Mouse (Mus musculus) neural tube, embryonic 14.5 days (tissue): ENCODE results near the gene Prdm16. TPM values are rescaled to one million over a fixed set of nuclear protein-coding genes. Genes with fewer than 3 reads are reported as not detected.

Experiments
- ATAC-seq: fragments of 200-750 bp; cut with Nextera tagmentation; 2 replicates; pipeline ENCODE4 v1.8.0; 2017; ENCODE audit warnings: low read depth, mild to moderate bottlenecking, moderate TSS enrichment, moderate library complexity
- H3K27ac ChIP-seq: fragments of 300-500 bp; sonication (generic); 2 replicates; pipeline ENCODE4 v1.5.1; 2014; ENCODE audit warnings: low read depth, mild to moderate bottlenecking, control low read depth, low read length, moderate library complexity, mixed read lengths
- H3K27me3 ChIP-seq: fragments of 300-500 bp; sonication (generic); 2 replicates; pipeline ENCODE4 v1.6.1; 2014; ENCODE audit warnings: low read length; ENCODE audit not compliant: control insufficient read depth, insufficient read depth
- H3K36me3 ChIP-seq: fragments of 300-500 bp; sonication (generic); 2 replicates; pipeline ENCODE4 v1.6.1; 2014; ENCODE audit warnings: low read length, mixed read lengths; ENCODE audit not compliant: control insufficient read depth, insufficient read depth
- H3K4me1 ChIP-seq: fragments of 300-500 bp; sonication (generic); 2 replicates; pipeline ENCODE4 v1.6.1; 2014; ENCODE audit warnings: low read length; ENCODE audit not compliant: control insufficient read depth, insufficient read depth
- H3K4me2 ChIP-seq: fragments of 300-500 bp; sonication (generic); 2 replicates; pipeline ENCODE4 v1.6.1; 2014; ENCODE audit warnings: mild to moderate bottlenecking, low read depth, low read length, control low read depth
- H3K4me3 ChIP-seq: fragments of 300-500 bp; sonication (generic); 2 replicates; pipeline ENCODE4 v1.5.1; 2014; ENCODE audit warnings: low read depth, low read length, control low read depth, mixed read lengths
- H3K9ac ChIP-seq: fragments of 300-500 bp; sonication (generic); replicated peaks from 2 replicates; pipeline ENCODE4 v1.6.1; 2014; ENCODE audit warnings: low read depth, mild to moderate bottlenecking, control low read depth, low read length, mixed read lengths
- H3K9me3 ChIP-seq: fragments of 300-500 bp; sonication (generic); 2 replicates; pipeline ENCODE4 v1.6.1; 2016; ENCODE audit warnings: low read length; ENCODE audit not compliant: control insufficient read depth
- WGBS: fragments of 180-500 bp; shearing (Covaris S2); extraction: QIAGEN DNeasy Blood & Tissue Kit; methylation state at CpG from one replicate; pipeline ENCODE4 v1.1.7; 2014; 5-methylcytosine and 5-hydroxymethylcytosine counted together
- polyA plus RNA-seq: library from polyadenylated mRNA; unstranded; fragments of >200 nt; fragmentation: Nextera tagmentation; extraction: Ambion mirVana; gene quantifications from 2 replicates; pipeline ENCODE4 v1.2.1, GENCODE M21; 2014

Prdm16 gene
- polyA plus RNA-seq, 1 experiment from 2014 or later = 4.6 TPM

DNA sequence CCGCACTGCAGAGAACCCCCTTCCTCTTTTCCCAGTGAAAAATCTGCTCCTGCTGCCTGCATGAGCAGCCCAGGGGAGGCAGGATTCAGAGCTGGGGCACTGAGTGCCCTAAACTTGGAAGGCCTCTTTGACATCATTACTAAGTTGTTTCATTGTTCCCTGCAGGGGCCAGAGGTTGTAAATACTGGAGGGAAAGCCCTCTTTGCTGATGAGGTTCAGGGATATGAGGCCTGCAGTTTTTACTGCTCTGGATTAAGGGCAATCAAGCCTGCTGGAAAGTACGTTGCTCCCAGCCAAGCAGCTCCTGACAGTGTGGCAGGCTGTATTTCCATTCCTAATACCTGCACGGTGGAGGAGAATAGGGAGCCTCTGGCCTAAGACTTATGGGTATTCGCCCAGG lies 221.8 kb downstream of the Prdm16 start:
- ATAC-seq = no peak
- no peak overlapping the region for H3K9ac ChIP-seq
- no peak overlapping the region for H3K27ac ChIP-seq
- peaks cover 3% of the 10 kb centered on the region; the same call in 1 of the 2 replicates for H3K27me3 ChIP-seq
- no peaks in the 10 kb centered on the region for H3K4me1 ChIP-seq
- WGBS = 20% methylated on average over 4 of the region's 4 CpGs
- no peak overlapping the region for H3K4me3 ChIP-seq
- H3K9me3 ChIP-seq = no peaks in the 10 kb centered on the region
- no peaks in the 10 kb centered on the region for H3K36me3 ChIP-seq
- no peak overlapping the region for H3K4me2 ChIP-seq

DNA sequence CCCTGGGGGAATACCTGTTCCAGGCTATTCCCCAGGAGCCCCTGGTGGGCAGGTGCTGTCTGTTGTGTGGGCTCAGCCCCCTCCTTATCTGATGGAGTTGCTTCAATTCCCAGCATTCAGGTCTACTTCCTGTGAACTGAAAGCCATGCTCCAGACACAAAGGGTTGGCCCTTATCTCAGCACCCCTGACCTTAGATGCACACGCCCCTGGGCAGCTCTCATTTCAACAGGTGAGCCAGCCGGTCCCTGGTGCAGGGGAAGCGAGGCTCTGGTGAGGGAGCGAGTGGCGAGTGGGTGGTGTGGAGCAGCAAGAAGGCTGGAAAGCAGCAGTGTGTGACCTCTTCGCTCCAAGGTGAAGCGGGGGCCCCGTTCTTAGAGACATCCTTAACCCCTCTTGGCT lies 226.1 kb downstream of the Prdm16 start:
- Histone ChIP-seq H3K4me1 (0 out of 2 replicates have a peak, but pooled peaks cover 3% of the 10 kb centered on the region), H3K27me3 (peaks cover 3% of the 10 kb centered on the region; the same call in 1 of the 2 replicates), H3K36me3 (no peaks in the 10 kb centered on the region), H3K9ac (no peak overlapping the region), H3K4me2 (no peak overlapping the region), H3K4me3 (no peak overlapping the region), H3K27ac (no peak overlapping the region), H3K9me3 (no peaks in the 10 kb centered on the region)
- no peak for ATAC-seq
- WGBS = 77% methylated on average over 8 of the region's 8 CpGs

DNA sequence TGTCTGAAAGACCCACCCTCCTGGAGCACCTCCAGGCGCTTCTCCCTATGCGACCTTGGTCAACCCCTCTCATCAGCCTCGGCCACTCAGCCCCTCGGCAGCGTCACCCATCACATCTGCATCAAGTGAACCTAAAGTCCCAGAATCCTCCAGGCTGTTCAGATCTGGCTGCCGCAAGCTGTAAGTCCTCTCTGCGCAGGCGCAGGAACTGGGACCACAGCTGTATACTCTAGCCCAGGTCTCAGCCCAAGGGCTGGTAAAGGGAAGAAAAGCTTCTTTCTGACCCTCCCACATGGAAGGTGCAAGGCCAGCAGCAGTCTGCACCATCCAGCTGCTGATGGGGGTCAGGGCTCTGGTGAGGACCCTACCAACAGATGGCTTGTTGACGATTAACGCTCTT lies 226.8 kb downstream of the Prdm16 start:
- peaks cover 3% of the 10 kb centered on the region; the same call in 1 of the 2 replicates for H3K27me3 ChIP-seq
- no peak overlapping the region for H3K4me2 ChIP-seq
- H3K9me3 ChIP-seq = no peaks in the 10 kb centered on the region
- H3K4me3 ChIP-seq = no peak overlapping the region
- 66% methylated on average over 10 of the region's 10 CpGs for WGBS
- ATAC-seq = no peak
- no peaks in the 10 kb centered on the region for H3K36me3 ChIP-seq
- H3K4me1 ChIP-seq = 0 out of 2 replicates have a peak, but pooled peaks cover 3% of the 10 kb centered on the region
- no peak overlapping the region for H3K9ac ChIP-seq
- no peak overlapping the region for H3K27ac ChIP-seq

DNA sequence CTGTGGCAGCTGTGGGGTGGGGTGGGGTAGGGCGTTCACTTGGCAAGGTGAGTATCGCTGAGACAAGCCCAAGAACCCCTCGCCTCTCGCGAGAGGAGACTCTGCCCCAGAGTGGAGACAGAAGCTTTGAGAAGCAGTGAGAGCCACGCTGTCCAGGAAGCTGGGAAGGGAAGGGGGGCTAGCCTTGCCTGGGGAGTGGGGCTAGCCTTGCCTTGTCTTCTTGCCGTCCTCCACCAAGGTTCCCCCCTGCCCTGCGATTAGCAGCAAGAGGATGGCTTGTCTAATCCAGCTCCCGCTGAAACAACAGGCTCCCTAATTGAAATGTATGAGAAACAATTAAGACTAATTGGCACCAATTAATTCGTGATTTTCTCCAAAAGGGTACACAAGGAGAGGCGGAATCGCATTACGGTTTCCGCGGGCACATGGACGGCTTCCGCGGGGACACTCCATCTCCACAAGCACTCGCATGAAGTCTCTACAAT lies 227.4 kb downstream of the Prdm16 start:
- H3K9ac ChIP-seq = no peak overlapping the region
- no peak overlapping the region for H3K27ac ChIP-seq
- no peak overlapping the region for H3K4me3 ChIP-seq
- peaks cover 3% of the 10 kb centered on the region; the same call in 1 of the 2 replicates for H3K27me3 ChIP-seq
- 37% methylated on average over 19 of the region's 19 CpGs for WGBS
- H3K4me1 ChIP-seq = 0 out of 2 replicates have a peak, but pooled peaks cover 3% of the 10 kb centered on the region
- H3K36me3 ChIP-seq = no peaks in the 10 kb centered on the region
- ATAC-seq = no peak
- H3K4me2 ChIP-seq = no peak overlapping the region
- no peaks in the 10 kb centered on the region for H3K9me3 ChIP-seq

DNA sequence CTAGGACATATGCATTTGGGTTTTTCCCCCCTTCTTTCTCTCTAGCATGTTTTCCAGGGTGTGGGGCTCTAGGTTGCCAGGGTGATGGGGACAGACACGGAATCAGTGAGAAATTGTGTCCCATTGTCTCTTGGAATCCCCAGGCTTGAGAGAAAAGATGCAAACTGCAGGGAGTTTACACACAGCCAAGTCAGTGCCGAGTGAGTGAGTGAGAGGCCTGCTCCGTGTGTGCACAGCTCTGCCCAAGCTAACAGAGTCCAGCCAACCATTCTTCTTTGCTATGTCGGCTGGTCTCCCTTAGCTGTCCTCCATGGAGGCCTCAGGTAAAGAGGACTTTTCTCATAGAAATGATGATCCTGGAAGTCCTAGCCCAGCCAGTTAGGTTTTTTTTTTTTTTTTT lies 233.7 kb downstream of the Prdm16 start:
- Histone ChIP-seq H3K27me3 (no peaks in the 10 kb centered on the region), H3K9ac (no peak overlapping the region), H3K27ac (no peak overlapping the region), H3K4me3 (no peak overlapping the region), H3K36me3 (no peaks in the 10 kb centered on the region), H3K4me2 (no peak overlapping the region), H3K9me3 (no peaks in the 10 kb centered on the region), H3K4me1 (peaks cover 22% of the 10 kb centered on the region)
- ATAC-seq = no peak
- WGBS = 21% methylated on average over 4 of the region's 4 CpGs

DNA sequence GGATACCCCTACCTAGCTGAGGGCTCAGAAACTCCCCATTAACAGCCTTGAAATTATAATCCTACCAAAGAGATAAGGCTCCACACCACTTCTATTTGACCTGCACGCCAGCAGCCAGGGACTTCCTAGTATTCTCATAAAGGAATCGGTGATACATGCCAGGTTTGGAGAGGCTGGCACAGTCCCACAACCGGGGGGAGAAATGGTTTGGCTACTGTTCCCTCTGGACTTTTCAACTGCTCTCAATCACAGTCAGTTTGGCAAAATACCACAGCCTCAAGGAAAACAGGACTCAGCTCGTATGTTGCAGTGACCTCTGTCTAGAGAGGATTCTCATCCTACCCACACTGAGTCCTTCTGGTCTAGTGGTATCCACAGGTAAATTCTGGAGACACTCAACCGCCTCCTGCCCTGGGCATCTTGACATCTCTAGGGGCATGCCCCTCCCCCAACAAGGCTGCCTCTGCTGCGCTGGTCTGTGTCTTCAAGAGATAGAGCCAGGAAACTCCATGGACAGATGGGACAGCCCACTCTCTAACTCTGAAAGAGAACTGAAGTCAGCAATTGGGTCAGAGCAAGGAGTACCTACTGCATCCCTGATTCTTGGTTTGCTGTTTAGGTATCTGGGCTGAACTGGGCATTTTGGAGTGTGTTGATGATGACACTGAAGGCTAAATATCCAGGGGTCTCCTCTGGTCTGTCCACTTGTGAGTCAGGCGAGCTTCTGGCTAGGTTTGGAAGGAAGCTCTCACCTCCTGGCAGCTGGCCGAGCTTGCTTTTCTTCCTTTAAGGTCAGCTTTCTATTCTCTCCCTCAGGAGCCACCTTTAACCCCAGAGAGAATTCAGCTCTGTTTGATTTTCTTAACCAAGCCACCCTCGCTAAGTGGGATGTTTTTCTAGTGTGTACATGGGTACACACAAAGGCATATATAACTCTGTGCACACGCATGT lies 234.4 kb downstream of the Prdm16 start:
- ATAC-seq = no peak
- H3K9me3 ChIP-seq = no peaks in the 10 kb centered on the region
- WGBS = 58% methylated on average over 10 of the region's 10 CpGs
- no peak overlapping the region for H3K4me3 ChIP-seq
- H3K4me2 ChIP-seq = no peak overlapping the region
- peaks cover 22% of the 10 kb centered on the region for H3K4me1 ChIP-seq
- H3K27me3 ChIP-seq = no peaks in the 10 kb centered on the region
- H3K27ac ChIP-seq = no peak overlapping the region
- H3K9ac ChIP-seq = no peak overlapping the region
- H3K36me3 ChIP-seq = no peaks in the 10 kb centered on the region

DNA sequence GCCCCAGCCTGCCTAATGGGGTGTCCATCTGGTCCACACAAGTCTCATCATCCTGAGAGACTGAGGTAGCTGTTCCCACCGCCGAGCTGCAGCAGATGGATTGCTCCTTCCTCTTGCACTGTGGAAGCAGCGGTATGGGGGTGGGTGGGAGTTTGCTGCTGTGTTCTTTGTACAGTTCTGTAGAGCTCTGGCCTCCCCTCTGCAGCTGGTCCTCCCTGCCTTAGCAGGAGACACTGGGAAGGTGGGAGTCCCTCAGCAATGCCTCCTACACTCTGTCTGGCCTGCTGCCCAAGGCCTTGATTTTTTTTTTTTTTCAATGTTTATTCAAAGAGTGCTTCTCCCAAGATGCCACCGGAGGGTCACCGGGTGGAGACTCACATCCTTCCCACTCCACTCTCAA lies 235.3 kb downstream of the Prdm16 start:
- Histone ChIP-seq H3K4me1 (peaks cover 22% of the 10 kb centered on the region), H3K4me2 (no peak overlapping the region), H3K27me3 (no peaks in the 10 kb centered on the region), H3K9me3 (no peaks in the 10 kb centered on the region), H3K9ac (no peak overlapping the region), H3K4me3 (no peak overlapping the region), H3K27ac (no peak overlapping the region), H3K36me3 (no peaks in the 10 kb centered on the region)
- ATAC-seq = peak; percentile 14; the same call in 1 of the 2 replicates
- whole genome bisulfite sequencing = 63% methylated on average over 5 of the region's 5 CpGs

DNA sequence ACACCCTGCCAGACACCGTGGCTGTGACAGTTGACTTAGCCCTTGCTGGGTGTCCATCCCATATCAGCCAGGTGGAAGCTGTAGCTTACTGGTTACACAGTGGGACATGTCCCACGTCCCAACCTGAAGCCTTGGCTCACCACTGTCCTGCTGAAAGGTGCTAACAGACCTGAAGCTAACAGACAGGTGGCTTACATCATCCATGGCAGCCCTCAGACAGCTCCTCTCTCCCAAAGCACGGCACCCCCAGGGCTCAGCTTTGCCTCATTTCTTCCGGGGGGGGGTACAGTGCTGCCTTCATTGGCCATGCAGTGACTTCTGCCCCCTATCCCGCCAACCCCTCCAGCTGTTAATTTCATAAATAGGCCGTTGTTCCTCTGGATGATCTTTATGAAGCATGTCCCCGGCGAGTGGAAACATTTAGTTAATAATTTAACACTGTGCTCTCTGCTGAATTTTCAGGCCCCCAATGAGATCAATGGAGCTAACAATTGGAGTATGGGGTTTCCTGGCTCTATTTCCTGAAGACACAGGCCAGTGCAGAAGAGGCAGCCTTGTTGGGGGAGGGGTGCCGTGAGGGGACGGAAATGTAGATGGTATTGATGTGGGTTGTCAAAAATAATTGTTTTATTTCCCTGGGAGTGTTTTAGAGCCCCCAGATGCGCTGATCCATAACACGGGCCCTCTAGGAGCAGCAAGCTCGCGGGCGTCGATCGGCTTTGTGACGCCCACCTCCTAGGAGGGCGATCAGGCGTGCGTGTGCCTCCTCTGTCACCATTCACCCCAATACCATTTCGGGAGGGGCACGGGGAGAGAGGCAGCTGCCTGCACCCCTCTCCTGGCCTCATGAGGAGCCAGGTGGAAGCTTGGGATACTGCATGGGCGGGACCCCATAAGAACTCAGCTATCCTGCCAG lies 236.2 kb downstream of the Prdm16 start:
- no peak overlapping the region for H3K9ac ChIP-seq
- 52% methylated on average over 24 of the region's 24 CpGs for WGBS
- no peaks in the 10 kb centered on the region for H3K36me3 ChIP-seq
- no peak overlapping the region for H3K4me3 ChIP-seq
- H3K4me2 ChIP-seq = no peak overlapping the region
- H3K27me3 ChIP-seq = no peaks in the 10 kb centered on the region
- peaks cover 22% of the 10 kb centered on the region for H3K4me1 ChIP-seq
- ATAC-seq = no peak; the same call in 1 of the 2 replicates
- no peak overlapping the region for H3K27ac ChIP-seq
- H3K9me3 ChIP-seq = no peaks in the 10 kb centered on the region
